Mouse (Mus musculus) bone marrow macrophage, adult 2 months (primary cell): Measurements from ENCODE around the gene Pcbp2.

ENCODE experiments used
- CTCF ChIP-seq: IDR thresholded peaks from 2 replicates; pipeline ENCODE4 v1.5.1; 2012; ENCODE audit warnings: low read depth, mild to moderate bottlenecking, low read length, moderate library complexity
- POLR2A ChIP-seq: IDR thresholded peaks from 2 replicates; pipeline ENCODE4 v1.6.1; 2012; ENCODE audit warnings: mild to moderate bottlenecking, low read depth, low read length, borderline replicate concordance

GRCm38 (mm10) chr15:102515261-102515660 lies 44.9 kb downstream of the Pcbp2 start:
- TF ChIP-seq POLR2A (no peak), CTCF (no peak)
